Mouse (Mus musculus) hindbrain, embryonic 14.5 days (tissue): ENCODE results near the gene Rsph1. TPM values are rescaled to one million over a fixed set of nuclear protein-coding genes. Genes with fewer than 3 reads are reported as not detected.

ENCODE experiments used
- ATAC-seq: fragments of 200-750 bp; cut with Nextera tagmentation; 2 replicates; pipeline ENCODE4 v1.8.0; 2017; ENCODE audit warnings: moderate number of reproducible peaks, mild to moderate bottlenecking, moderate TSS enrichment, moderate library complexity; ENCODE audit not compliant: low FRiP score
- DNase-seq: peaks from one replicate; pipeline ENCODE4 v3.0.0-alpha.2; 2015; ENCODE audit warnings: low spot score
- H3K27ac ChIP-seq: fragments of 300-500 bp; sonication (generic); 2 replicates; pipeline ENCODE4 v1.5.1; 2014; ENCODE audit warnings: mild to moderate bottlenecking, moderate library complexity
- H3K27me3 ChIP-seq: fragments of 300-500 bp; sonication (generic); 2 replicates; pipeline ENCODE4 v1.6.1; 2014; ENCODE audit warnings: mild to moderate bottlenecking, low read length, mixed read lengths; ENCODE audit not compliant: control insufficient read depth, insufficient read depth
- H3K36me3 ChIP-seq: fragments of 300-500 bp; sonication (generic); replicated peaks from 2 replicates; pipeline ENCODE4 v1.6.1; 2014; ENCODE audit not compliant: control insufficient read depth, insufficient read depth
- H3K4me1 ChIP-seq: fragments of 300-500 bp; sonication (generic); replicated peaks from 2 replicates; pipeline ENCODE4 v1.6.1; 2014; ENCODE audit warnings: antibody characterized with exemption, low read length, mixed read lengths; ENCODE audit not compliant: control insufficient read depth, insufficient read depth
- H3K4me2 ChIP-seq: fragments of 300-500 bp; sonication (generic); replicated peaks from 2 replicates; pipeline ENCODE4 v1.6.1; 2014; ENCODE audit warnings: mild to moderate bottlenecking, moderate library complexity
- H3K4me3 ChIP-seq: fragments of 300-500 bp; sonication (generic); replicated peaks from 2 replicates; pipeline ENCODE4 v1.5.1; 2014; ENCODE audit warnings: mild to moderate bottlenecking, low read length
- H3K9ac ChIP-seq: fragments of 300-500 bp; sonication (generic); 2 replicates; pipeline ENCODE4 v1.6.1; 2014
- H3K9me3 ChIP-seq: fragments of 300-500 bp; sonication (generic); 2 replicates; pipeline ENCODE4 v1.6.1; 2016; ENCODE audit warnings: low read length; ENCODE audit not compliant: control insufficient read depth
- WGBS: fragments of 180-500 bp; shearing (Covaris S2); extraction: QIAGEN DNeasy Blood & Tissue Kit; methylation state at CpG from one replicate; pipeline ENCODE4 v1.1.7; 2014; 5-methylcytosine and 5-hydroxymethylcytosine counted together
- polyA plus RNA-seq: library from polyadenylated mRNA; unstranded; fragments of >200 nt; fragmentation: Nextera tagmentation; extraction: Ambion mirVana; gene quantifications from 2 replicates; pipeline ENCODE4 v1.2.1, GENCODE M21; 2014

The Rsph1 gene
- polyA plus RNA-seq, 1 experiment from 2014 or later = 5.0 TPM

DNA sequence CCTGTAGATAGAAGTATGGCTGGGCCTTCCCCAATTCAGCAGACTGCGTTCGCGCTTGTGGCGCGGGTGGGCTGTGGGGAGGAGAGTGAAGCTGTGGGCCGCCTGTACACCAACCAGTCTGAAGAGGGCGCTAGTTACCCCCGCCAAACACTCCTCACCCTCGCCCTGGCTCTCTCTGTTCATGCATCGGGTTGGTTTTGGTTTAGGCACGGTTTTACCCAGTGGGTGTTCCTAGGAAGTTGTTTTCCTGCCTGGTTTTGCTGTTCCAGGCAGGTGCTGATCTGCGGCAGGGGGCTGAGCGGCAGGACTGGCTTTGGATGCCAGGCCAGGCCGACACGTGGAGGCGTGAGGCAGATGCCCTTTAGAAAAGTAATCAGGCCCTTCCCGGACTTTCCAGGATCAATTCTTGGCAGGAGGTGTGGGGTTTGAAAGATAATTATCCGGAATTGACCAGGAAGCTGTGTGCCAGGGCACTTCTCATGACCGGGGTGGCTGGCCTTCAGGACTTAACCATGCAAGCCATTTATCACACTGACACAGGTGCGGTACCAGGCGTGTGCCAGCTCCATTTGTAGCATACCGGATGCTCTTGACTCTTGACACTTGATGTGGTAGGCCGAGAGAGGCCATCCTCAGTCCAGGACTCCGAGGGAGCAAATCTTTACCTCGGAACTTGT, 18.2 kb upstream of the Rsph1 start:
- DNase-seq (peak; percentile 65), ATAC-seq (0 out of 2 replicates have a peak, but pooled peaks have one; percentile 25)
- 19% methylated on average over 25 of the region's 25 CpGs for WGBS
- Histone ChIP-seq H3K27ac (peak overlapping the region; percentile 88), H3K4me2 (peak overlapping the region; percentile 95), H3K36me3 (no peaks in the 10 kb centered on the region), H3K9me3 (no peaks in the 10 kb centered on the region), H3K27me3 (no peaks in the 10 kb centered on the region), H3K4me3 (peak overlapping the region; percentile 68), H3K9ac (peak overlapping the region; percentile 87), H3K4me1 (peaks cover 21% of the 10 kb centered on the region)

GRCm38 (mm10) chr17:31294363-31295214, 17.4 kb upstream of the Rsph1 start:
- Histone ChIP-seq H3K9ac (no peak overlapping the region), H3K4me2 (peak overlapping the region; percentile 95), H3K4me1 (peaks cover 21% of the 10 kb centered on the region), H3K4me3 (no peak overlapping the region), H3K27ac (no peak overlapping the region), H3K36me3 (no peaks in the 10 kb centered on the region), H3K9me3 (no peaks in the 10 kb centered on the region), H3K27me3 (no peaks in the 10 kb centered on the region)
- ATAC-seq (no peak), DNase-seq (no peak)
- 87% methylated on average over 15 of the region's 15 CpGs for WGBS

GRCm38 (mm10) chr17:31290859-31291258, 13.7 kb upstream of the Rsph1 start:
- no peaks in the 10 kb centered on the region for H3K9me3 ChIP-seq
- no peaks in the 10 kb centered on the region for H3K27me3 ChIP-seq
- no peak overlapping the region for H3K9ac ChIP-seq
- WGBS = 65% methylated on average over 6 of the region's 6 CpGs
- DNase-seq (no peak), ATAC-seq (no peak)
- no peaks in the 10 kb centered on the region for H3K36me3 ChIP-seq
- no peak overlapping the region for H3K4me2 ChIP-seq
- H3K27ac ChIP-seq = no peak overlapping the region
- H3K4me1 ChIP-seq = peaks cover 6% of the 10 kb centered on the region
- H3K4me3 ChIP-seq = no peak overlapping the region

DNA sequence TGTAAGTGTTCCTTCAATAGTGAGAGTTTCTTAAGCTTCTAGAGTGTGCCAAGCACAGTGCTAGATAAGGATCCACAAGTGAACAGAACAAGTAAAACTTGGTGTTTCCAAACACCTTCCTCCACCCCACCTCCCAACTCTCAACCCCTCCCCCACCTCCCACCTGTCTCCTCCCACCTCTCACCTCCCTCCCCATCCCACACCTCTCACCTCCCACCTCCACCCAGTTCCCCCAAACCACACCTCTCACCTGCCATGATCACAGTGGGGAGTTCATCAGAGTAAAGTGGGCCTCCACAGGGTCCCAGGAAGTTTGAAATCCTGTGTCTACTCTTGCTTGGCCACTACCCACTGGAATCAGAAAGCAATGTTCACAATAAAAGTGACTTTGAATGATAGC, 13.1 kb upstream of the Rsph1 start:
- Histone ChIP-seq H3K27me3 (no peaks in the 10 kb centered on the region), H3K4me1 (peaks cover under 1% of the 10 kb centered on the region; the same call in 1 of the 2 replicates), H3K36me3 (no peaks in the 10 kb centered on the region), H3K27ac (no peak overlapping the region), H3K4me3 (no peak overlapping the region), H3K4me2 (no peak overlapping the region), H3K9ac (no peak overlapping the region), H3K9me3 (no peaks in the 10 kb centered on the region)
- ATAC-seq (no peak), DNase-seq (no peak)

- DNase-seq (no peak), ATAC-seq (no peak)
- Histone ChIP-seq H3K4me3 (no peak overlapping the region), H3K9ac (no peak overlapping the region; the same call in 1 of the 2 replicates), H3K27me3 (no peaks in the 10 kb centered on the region), H3K27ac (no peak overlapping the region), H3K36me3 (no peaks in the 10 kb centered on the region), H3K4me1 (no peaks in the 10 kb centered on the region), H3K4me2 (no peak overlapping the region), H3K9me3 (no peaks in the 10 kb centered on the region)
- 56% methylated on average over 7 of the region's 7 CpGs for WGBS
Observed at GRCm38 (mm10) chr17:31288999-31289726, 12.0 kb upstream of the Rsph1 start.

DNA sequence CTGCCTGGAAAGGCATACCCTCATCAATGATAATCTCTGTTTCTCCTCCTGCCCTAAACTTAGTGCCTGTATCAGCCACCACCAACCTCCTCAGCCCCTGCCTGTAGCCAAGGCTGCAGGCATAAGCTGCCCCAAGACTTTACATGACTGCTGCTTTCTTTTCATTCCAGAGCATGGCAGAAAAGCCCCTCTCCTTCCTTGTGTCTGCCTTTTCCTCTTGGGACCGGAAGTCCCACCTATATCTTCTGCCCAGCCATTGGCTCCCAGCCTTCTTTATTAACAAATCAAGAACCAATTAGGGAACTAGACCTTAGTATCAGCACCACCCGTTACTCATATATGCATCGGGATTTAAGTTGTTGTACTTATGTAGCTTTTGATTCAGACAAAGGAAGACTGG, 10.0 kb upstream of the Rsph1 start:
- ATAC-seq (no peak), DNase-seq (no peak)
- 91% methylated on average over 3 of the region's 3 CpGs for WGBS
- H3K9ac ChIP-seq = no peak overlapping the region
- no peak overlapping the region for H3K4me3 ChIP-seq
- no peaks in the 10 kb centered on the region for H3K27me3 ChIP-seq
- no peak overlapping the region for H3K27ac ChIP-seq
- no peak overlapping the region for H3K4me2 ChIP-seq
- H3K36me3 ChIP-seq = no peaks in the 10 kb centered on the region
- H3K9me3 ChIP-seq = no peaks in the 10 kb centered on the region
- peaks cover 7% of the 10 kb centered on the region; the same call in 1 of the 2 replicates for H3K4me1 ChIP-seq

GRCm38 (mm10) chr17:31286492-31286891, 9.3 kb upstream of the Rsph1 start, which contains the start of gene Slc37a1:
Slc37a1 (plus strand) TSS chr17:31286792.
- WGBS = 88% methylated on average over 1 of the region's 1 CpGs
- H3K9me3 ChIP-seq = no peaks in the 10 kb centered on the region

DNA sequence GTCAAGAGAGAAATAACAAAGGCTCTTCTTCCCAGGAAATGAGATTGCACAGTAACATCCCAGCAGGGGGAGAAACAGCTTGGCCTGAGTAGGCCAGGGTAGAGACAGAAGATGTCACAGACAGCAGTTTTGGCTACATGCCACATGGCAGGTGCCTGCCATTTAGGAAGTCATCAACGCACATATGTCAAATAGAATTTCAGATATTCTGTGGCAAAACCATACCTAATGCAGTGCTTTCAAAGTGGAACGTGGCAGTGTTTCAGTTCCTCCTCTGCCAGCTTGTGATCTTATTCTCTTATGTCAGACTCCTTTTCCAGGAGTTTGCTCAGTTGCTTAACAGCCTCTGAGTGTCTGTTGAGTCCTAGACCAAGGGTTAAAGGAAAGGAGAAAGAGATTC, 8.7 kb upstream of the Rsph1 start:
- Histone ChIP-seq H3K4me2 (no peak overlapping the region), H3K9ac (no peak overlapping the region), H3K27me3 (no peaks in the 10 kb centered on the region), H3K36me3 (no peaks in the 10 kb centered on the region), H3K4me1 (peaks cover 7% of the 10 kb centered on the region; the same call in 1 of the 2 replicates), H3K9me3 (no peaks in the 10 kb centered on the region), H3K27ac (no peak overlapping the region), H3K4me3 (no peak overlapping the region)
- no peak for ATAC-seq
- 69% methylated on average over 2 of the region's 2 CpGs for WGBS
- no peak for DNase-seq

More at GRCm38 (mm10) chr17:31286492-31286891, 9.3 kb upstream of the Rsph1 start, which contains the start of gene Slc37a1:
- H3K4me1 ChIP-seq = peaks cover 7% of the 10 kb centered on the region; the same call in 1 of the 2 replicates
- DNase-seq (no peak), ATAC-seq (no peak)
- no peak within 1 kb of the TSS for H3K4me3 ChIP-seq
- no peaks in the 10 kb centered on the region for H3K36me3 ChIP-seq
- no peak within 1 kb of the TSS for H3K4me2 ChIP-seq
- H3K27ac ChIP-seq = no peak within 1 kb of the TSS
- H3K27me3 ChIP-seq = no peaks in the 10 kb centered on the region
- H3K9ac ChIP-seq = no peak within 1 kb of the TSS

GRCm38 (mm10) chr17:31282687-31283053, 5.5 kb upstream of the Rsph1 start:
- DNase-seq (no peak), ATAC-seq (no peak)
- WGBS = 11% methylated on average over 7 of the region's 7 CpGs
- Histone ChIP-seq H3K27me3 (no peaks in the 10 kb centered on the region), H3K4me2 (peak overlapping the region; percentile 22; the same call in 1 of the 2 replicates), H3K9me3 (no peaks in the 10 kb centered on the region), H3K4me3 (no peak overlapping the region), H3K36me3 (no peaks in the 10 kb centered on the region), H3K4me1 (peaks cover 10% of the 10 kb centered on the region; the same call in 1 of the 2 replicates), H3K27ac (no peak overlapping the region), H3K9ac (no peak overlapping the region)
